Mouse (Mus musculus): ENCODE data around the gene Dtnb.

The Dtnb gene

GRCm38 (mm10) chr12:3810455-3810854 lies 238.3 kb downstream of the Dtnb start:
- no peak for DNase-seq

- DNase-seq: no peak
These were observed 239.4 kb downstream of the Dtnb start for GRCm38 (mm10) chr12:3811596-3811995.

GRCm38 (mm10) chr12:3812251-3812650 lies 240.1 kb downstream of the Dtnb start:
- DNase-seq: no peak

GRCm38 (mm10) chr12:3813138-3813537 lies 241.0 kb downstream of the Dtnb start:
- DNase-seq: no peak

GRCm38 (mm10) chr12:3815386-3815785 lies 243.2 kb downstream of the Dtnb start:
- no peak for DNase-seq

- no peak for DNase-seq
These were observed 244.9 kb downstream of the Dtnb start for GRCm38 (mm10) chr12:3817033-3817432.

GRCm38 (mm10) chr12:3817566-3817965 lies 245.4 kb downstream of the Dtnb start:
- no peak for DNase-seq

- DNase-seq: no peak
These were observed 247.7 kb downstream of the Dtnb start for GRCm38 (mm10) chr12:3819899-3820298.

GRCm38 (mm10) chr12:3823408-3823807 lies 251.2 kb downstream of the Dtnb start:
- no peak for DNase-seq

GRCm38 (mm10) chr12:3824906-3825713 lies 252.9 kb downstream of the Dtnb start:
- DNase-seq: no peak

- no peak for DNase-seq
These were observed 253.5 kb downstream of the Dtnb start for GRCm38 (mm10) chr12:3825714-3826080.

- no peak for DNase-seq
These were observed 255.6 kb downstream of the Dtnb start for GRCm38 (mm10) chr12:3827771-3828170.
